Mouse (Mus musculus) frontal cortex, adult 2 months (tissue): ENCODE measurements around the gene D5Ertd579e. TPM values are rescaled to one million over a fixed set of nuclear protein-coding genes. Genes with fewer than 3 reads are reported as not detected.
"Not testable (repeated sequence)": the region's sequence is repeated elsewhere in the genome, so short reads cannot be mapped to it uniquely, and the experiment has no call there.

Experiments
- DNase-seq, 2 experiments: peaks; one replicate each; pipeline ENCODE4 v3.0.0; 2022; ENCODE audit warnings: low spot score in 1 of 2; ENCODE audit errors: extremely low spot score in 1 of 2
- polyA plus RNA-seq: library from polyadenylated mRNA; depleted of rRNA; stranded (reverse); fragments of >200 nt; gene quantifications from 2 replicates; pipeline ENCODE4 v1.2.3, GENCODE M21; 2012

D5Ertd579e gene
- polyA plus RNA-seq, 1 experiment: 57.8 TPM

GRCm38 (mm10) chr5:36685170-36685569, 10.7 kb downstream of the D5Ertd579e start:
- DNase-seq: no peak

- no peak for DNase-seq
These were observed 12.2 kb downstream of the D5Ertd579e start for GRCm38 (mm10) chr5:36683586-36683985.

- DNase-seq: no peak
These were observed 14.6 kb downstream of the D5Ertd579e start for GRCm38 (mm10) chr5:36681219-36681618.

GRCm38 (mm10) chr5:36679918-36680598, 15.8 kb downstream of the D5Ertd579e start:
- DNase-seq: no peak

- DNase-seq: no peak
These were observed 17.0 kb downstream of the D5Ertd579e start for GRCm38 (mm10) chr5:36678799-36679198.

- no peak for DNase-seq
These were observed 17.9 kb downstream of the D5Ertd579e start for GRCm38 (mm10) chr5:36677907-36678306.

- no peak for DNase-seq
These were observed 20.4 kb downstream of the D5Ertd579e start for GRCm38 (mm10) chr5:36675466-36675865.

- DNase-seq: no peak
These were observed 21.0 kb downstream of the D5Ertd579e start for GRCm38 (mm10) chr5:36674658-36675433.

GRCm38 (mm10) chr5:36669021-36670008, 26.5 kb downstream of the D5Ertd579e start:
- peak; percentile 63 to 84 for DNase-seq

GRCm38 (mm10) chr5:36668572-36668971, 27.3 kb downstream of the D5Ertd579e start:
- no peak for DNase-seq

- DNase-seq: not testable (repeated sequence)
These were observed 27.8 kb downstream of the D5Ertd579e start for GRCm38 (mm10) chr5:36667986-36668385.

- no peak for DNase-seq
These were observed 28.7 kb downstream of the D5Ertd579e start for GRCm38 (mm10) chr5:36667165-36667564.

- not testable (repeated sequence) for DNase-seq
These were observed 29.1 kb downstream of the D5Ertd579e start for GRCm38 (mm10) chr5:36666699-36667098.

- no peak for DNase-seq
These were observed 32.5 kb downstream of the D5Ertd579e start for GRCm38 (mm10) chr5:36663329-36663728.

GRCm38 (mm10) chr5:36660977-36661760, 34.7 kb downstream of the D5Ertd579e start:
- DNase-seq: not testable (repeated sequence)

- DNase-seq: no peak
These were observed 70.2 kb downstream of the D5Ertd579e start for GRCm38 (mm10) chr5:36625612-36626011.

- DNase-seq: no peak
These were observed 72.2 kb downstream of the D5Ertd579e start for GRCm38 (mm10) chr5:36623670-36624069.

GRCm38 (mm10) chr5:36621058-36621449, 74.8 kb downstream of the D5Ertd579e start:
- DNase-seq: no peak

- DNase-seq: no peak
These were observed 75.3 kb downstream of the D5Ertd579e start for GRCm38 (mm10) chr5:36620409-36621057.
